Mouse (Mus musculus): ENCODE results near the gene Setd4.
A peak's percentile ranks its signal among the peaks of the same experiment; 100 is the strongest.

Gene Setd4

DNA sequence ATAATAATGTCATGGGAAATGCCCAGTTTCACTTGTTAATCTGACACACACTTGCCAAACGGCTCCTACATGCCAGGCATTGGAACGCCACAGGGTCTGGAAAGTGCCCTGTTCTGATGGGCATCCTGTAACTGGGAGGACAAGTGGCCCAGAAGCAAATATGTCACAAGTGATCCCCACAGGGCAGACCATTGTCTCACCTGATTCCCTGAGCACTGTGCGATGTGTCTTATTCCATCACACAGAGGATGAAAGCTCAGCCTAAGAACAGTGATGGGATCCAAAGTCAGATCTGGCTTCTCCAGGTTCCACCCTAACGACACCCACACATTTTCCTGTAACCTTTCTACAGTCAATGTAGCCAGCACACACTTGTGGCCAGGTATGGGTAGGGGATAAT lies 58.9 kb downstream of the Setd4 start:
- no peak for DNase-seq (ENCODE audit: low spot score)

DNA sequence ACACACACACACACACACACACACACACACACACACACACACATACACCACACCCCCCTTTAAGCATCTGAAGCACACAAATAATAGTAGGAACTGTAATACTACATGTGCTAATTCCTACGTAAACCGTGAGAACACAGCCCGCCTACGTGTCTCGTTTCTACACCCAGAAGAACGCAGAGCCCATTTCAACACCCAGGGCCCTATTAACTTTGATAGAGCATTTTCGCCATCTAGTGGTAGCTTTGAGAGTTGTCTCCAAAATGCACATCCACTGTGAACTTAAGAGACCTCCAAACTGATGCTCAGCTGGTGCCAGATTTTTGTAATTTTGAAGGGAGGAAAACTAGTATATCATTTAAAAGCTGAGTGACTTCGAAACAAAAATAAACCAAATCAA lies 60.2 kb downstream of the Setd4 start:
- DNase-seq (ENCODE audit: low spot score): peak; percentile 74

DNA sequence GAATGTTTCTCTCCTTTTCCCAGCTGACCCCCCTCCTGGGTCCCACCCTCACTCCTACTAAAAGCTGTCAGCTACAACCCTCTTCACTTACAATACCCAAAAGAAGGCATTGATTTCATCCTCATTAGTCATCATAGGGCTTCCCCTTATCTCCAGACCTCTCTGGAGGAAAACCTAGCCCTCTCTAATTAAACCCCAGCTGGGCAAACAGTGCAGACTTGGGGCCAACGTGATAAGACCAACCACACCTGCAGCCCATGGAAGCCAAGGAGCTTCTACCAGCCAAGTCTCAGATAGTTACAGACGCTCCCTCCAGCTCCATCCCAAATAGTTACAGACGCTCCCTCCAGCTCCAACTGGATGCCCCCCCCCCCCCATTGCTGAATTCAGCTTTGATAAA lies 64.0 kb downstream of the Setd4 start:
- DNase-seq (ENCODE audit: low spot score): no peak

DNA sequence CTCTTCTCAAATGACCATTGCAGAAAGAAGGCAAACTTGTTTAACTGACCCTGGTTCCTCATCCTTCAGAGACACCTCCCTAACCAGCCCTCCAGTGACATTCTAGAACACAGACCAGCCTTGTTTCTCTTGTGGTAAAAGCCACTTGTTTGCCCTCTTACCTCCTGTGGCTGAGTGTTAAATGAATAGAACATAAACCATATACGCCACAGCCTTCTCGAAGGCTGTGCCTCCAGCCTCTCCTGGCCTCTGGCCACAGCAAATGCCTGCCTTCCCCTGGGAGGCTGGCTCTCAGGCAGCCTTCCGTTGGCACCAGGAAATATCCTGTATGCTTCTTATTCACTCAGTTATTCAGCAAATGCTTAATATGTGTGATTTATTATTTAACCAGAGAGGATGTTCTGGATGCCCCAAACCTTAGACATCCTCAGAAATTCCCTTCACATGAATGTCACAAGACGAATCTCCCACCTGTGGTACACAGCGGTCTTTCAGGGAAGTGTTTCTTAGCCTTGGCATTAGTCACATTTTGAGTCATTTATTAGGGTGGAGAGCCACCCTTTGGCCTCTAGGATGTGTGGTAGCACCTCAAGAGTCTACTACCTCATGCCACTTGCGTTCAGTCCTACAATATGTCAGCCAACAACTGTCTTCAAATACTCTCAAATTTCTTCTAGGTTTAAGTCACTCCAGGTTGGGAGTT lies 68.6 kb downstream of the Setd4 start:
- DNase-seq (ENCODE audit: low spot score): no peak

Data from left cerebral cortex, adult 11 months (tissue).